Mouse (Mus musculus): ENCODE data around the gene Clec4g. TPM values are rescaled to one million over a fixed set of nuclear protein-coding genes. Genes with fewer than 3 reads are reported as not detected.
"Not testable (repeated sequence)": the region's sequence is repeated elsewhere in the genome, so short reads cannot be mapped to it uniquely, and the experiment has no call there.

Clec4g gene
- not detected for total RNA-seq (2021)
- long read RNA-seq, experiment 1, result 0 reads
- long read RNA-seq, experiment 2, result 0 reads

DNA sequence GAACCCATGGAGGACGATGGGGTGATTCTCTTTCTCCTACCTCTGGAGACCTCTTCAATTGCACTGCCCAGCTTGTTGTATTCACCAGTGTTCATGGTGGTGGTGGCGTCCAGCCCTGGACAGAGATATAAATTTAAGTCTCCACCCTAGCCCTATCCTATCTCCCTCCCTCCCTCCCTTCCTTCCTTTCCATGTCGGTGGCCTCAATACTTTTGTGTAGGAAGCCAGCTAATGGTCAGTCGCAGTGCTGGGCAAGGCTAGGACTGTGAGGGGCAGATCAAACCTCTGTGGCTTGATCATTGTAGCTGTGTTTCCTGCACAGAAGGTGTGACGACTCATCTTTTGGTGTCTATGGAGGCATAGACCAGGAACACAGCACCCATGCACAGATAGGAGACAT, at the start of gene Clec4g:
Gene Clec4g (minus strand): TSS at position 101 of the 400 bp plus-strand sequence.
- intact Hi-C loops (cut with DNase I), result no loop called here
- no peak for DNase-seq

DNA sequence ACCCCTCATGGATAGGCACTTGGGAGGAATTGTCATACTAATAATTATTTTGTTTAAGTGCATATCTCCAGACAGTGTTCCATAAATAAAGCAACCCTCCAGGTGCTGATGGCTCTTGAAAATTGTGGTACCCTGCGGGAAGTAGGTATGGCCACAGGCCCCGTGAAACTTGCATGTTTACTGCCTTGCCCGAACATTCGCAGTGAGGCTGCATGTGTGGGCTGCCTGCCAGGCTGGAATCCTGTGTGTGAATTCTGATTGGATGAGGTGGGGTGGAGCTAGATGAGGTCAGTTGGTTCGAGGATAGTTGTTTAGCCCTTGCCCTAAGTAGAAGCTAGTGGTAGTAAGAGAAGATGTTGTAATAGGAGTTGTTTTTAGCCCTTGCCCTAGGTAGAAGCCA, 48.2 kb upstream of the Clec4g start:
- DNase-seq; intact Hi-C loops (cut with DNase I): not testable (repeated sequence)

DNA sequence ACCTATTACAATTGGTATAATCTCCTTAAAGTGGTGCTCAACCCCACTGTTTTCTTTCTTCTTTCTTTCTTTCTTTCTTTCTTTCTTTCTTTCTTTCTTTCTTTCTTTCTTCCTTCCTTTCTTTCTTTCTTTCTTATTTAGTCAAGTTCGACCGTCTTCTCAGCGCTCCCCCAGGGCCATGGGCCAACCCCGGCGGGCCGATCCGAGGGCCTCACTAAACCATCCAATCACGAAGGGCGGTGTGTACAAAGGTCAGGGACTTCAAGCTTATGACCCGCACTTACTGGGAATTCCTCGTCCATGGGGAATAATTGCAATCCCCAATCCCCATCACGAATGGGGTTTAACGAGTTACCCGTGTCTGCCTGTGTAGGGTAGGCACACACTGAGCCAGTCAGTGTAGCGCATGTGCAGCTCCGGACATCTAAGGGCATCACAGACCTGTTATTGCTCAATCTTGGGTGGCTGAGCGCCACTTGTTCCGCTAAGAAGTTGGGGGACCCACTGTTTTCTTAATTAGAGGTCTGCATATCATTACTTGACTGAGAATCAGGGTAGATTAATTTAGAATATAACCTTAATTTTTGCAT, 33.9 kb upstream of the Clec4g start:
- DNase-seq, result peak in 1 of 2 experiments; percentile 46
- intact Hi-C loops (cut with DNase I), result no loop called here

DNA sequence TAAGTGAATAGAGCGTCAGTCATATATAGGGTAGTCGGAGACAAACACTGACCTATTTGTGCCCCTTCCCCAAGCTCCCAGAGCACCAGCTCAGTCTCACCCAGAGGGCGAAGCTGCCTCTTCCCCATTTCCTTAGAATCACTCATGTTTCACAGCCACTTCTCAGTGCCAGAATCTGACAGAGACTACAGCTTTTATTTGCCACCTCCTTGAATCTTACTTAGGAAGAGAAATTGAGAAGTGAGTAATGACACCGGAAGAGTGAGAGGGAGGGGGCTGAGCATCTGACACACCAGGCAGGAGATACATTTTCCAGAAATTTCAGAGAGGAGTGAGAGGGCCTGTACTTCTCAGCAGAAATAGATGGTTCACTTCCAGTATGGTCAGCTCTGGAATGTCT, 28.3 kb upstream of the Clec4g start, which contains the start of gene Cd209a:
Gene Cd209a (minus strand): TSS at position 224 of the 400 bp plus-strand sequence.
- intact Hi-C loops (cut with DNase I), result no loop called here
- DNase-seq, result no peak

DNA sequence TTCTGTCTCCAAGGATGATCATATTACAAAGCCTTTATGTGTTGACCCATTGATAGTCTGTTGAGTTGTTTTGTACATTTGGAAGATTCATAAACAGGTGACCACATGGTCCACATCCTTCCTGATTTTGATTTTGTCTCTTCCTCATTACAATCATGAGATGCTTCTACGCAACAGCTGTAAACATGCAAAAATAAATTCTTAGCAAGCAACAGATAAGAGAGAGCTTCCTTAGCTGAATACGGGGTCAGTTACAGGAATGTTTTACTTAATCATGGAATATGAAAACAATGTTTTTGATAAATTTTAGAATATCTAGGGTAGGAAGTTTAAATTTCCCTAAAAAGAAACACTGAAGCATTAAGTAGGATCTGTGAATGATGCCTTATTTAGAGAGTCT, 16.5 kb upstream of the Clec4g start:
- intact Hi-C loops (cut with DNase I), result no loop called here
- no peak for DNase-seq

DNA sequence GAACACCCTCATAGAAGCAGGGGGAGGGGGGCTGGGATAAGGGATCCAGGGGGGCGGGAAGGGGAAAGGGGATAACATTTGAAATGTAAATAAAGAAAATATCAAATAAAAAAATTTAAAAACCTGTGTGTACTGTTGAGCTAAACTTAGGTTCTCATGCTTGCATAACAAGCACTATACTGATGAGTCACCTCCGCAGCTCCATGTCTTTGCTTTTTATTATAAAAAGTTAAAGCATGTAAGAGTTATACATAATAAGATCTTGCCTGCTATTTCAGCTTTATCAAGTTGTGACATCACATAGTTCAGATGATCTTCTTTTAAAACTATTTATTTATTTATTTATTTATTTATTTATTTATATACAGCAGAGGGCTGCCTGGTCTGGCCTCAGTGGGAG, 15.1 kb upstream of the Clec4g start:
- no peak for DNase-seq
- intact Hi-C loops (cut with DNase I), result no loop called here

DNA sequence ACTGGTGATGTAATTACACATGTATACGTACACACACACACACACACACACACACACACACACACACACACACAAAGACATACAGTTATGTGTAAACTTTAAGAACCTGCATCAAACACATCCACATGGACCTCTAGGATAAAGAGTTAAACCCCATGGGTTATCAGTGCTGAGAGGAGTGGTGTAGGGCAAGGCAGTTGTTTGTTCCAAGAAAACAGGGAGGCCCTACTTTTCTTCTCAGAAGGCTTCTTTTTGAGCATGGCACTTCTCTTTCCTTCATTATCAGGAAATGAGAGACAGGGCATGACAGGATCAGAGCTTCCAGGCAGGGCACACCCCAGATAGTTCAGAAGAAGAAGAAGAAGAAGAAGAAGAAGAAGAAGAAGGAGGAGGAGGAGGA, 13.6 kb upstream of the Clec4g start:
- intact Hi-C loops (cut with DNase I), result no loop called here
- no peak for DNase-seq

DNA sequence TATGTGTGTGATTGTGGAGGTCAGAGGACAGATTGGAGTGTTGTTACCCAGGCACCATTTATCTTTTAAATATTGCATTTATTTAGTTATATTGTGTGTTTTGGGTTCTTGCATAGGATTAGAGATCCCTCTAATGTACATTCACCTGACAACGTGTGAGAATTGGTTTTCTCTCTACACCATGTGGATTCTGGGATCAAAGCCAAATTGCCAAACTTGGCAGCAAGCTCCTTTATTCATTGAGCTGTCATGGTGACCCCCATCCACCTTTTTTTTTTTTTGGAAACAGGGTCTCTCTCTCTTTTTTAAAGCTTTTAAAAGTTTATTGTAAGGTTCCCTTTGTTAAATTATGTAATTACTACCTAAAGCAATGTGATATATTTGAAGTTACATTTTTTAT, 590 bp upstream of the Clec4g start:
- no peak for DNase-seq
- intact Hi-C loops (cut with DNase I), result no loop called here

DNA sequence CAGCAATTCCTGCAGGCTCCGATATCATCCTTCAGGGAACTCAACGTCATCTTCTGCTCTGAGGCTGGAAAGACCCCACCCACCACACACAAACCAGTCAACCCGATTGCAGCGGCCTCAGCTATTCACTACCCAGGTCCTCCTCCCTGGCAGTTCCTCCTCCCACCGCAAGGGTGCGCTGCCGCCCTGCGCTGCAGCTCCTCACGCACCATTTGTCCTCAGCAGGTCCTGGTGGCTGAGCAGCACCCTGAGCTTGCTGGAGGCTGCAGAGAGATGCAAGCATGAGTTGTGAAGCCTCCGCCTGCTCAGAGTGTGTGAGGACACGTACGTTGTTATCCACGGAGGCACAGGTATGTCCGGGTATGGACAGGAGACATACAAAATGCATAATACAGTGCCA, 1.9 kb downstream of the Clec4g start:
- intact Hi-C loops (cut with DNase I), result loop anchor here (10.0 kb wide), 1 partner anchor 236 kb away; the partner anchor contains the start of gene Cd209c
- peak; percentile 31 to 56 for DNase-seq

DNA sequence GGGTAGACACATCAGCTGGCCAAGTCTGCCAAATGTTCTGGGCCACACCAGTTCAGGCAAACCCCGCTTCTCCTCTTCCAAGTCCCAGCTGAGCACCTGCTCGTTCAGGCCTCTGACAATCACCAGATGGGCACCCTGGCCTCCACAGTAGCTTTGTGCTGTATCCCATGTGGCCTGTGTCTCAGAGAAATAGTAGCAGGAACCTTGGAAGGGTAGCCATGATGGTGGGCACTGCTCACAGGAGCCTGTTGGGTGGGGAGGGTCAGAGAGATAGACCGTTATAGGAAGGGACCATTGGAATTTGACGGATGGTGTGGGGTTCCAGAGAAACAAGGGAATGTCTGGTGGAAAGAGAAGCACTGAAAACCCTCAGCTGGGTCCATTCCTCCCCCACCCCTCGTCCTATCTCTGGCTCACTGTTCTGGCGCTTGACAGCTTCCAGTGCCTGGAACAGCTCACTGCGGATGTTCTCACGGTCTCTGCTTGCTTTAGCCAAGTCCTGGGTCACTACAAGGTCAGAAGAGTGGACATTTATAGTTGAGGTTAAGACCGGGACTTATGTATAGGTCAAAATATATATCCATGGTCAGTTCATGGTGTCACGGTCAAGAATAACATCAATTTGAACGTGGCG, 3.0 kb downstream of the Clec4g start:
- intact Hi-C loops (cut with DNase I), result loop anchor here (10.0 kb wide), 1 partner anchor 237 kb away; the partner anchor contains the start of gene Cd209c
- no peak for DNase-seq

DNA sequence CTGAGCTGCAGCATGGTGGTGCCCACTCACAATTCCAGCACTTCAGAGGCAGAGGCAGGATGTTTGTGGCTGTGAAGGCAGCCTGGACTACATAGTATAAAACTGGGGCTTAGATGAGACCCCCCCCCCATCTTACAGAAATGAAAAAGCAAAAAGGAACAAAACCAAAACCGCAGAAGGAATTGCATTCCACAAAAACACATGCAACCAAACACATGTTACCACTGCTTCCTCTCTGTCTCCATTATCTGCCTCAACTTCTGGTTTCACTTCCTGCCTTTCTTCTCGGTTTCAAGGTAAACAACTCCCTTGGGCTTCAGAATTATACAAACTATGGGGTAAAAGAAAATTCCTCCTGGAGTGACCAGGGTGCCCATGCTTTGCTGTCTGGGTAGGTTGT, 8.8 kb downstream of the Clec4g start:
- DNase-seq, result no peak
- intact Hi-C loops (cut with DNase I), result loop anchor here (10.0 kb wide), 1 partner anchor 243 kb away; the partner anchor contains the start of gene Cd209c

DNA sequence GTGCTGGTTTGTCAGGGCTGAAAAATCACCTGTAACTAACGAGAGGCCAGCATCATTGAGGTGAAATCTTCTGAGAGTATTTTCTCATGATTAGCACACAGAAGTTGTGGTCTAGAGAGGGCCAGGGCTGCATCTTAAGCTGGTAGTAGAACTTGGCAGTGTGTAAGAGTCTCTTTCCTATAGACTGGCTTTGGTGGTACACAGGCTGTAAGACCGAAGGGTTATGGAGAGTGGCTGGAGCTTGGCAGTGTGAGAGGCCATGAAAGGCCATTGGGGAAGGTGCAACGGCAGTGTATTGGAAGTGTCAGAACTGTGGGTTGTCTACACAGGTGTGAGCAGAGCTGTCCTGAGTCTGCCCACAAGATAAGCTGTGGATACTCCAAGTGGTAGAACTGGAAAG, 10.1 kb downstream of the Clec4g start:
- intact Hi-C loops (cut with DNase I), result loop anchor here (10.0 kb wide), 1 partner anchor 244 kb away; the partner anchor contains the start of gene Cd209c
- DNase-seq, result no peak

DNA sequence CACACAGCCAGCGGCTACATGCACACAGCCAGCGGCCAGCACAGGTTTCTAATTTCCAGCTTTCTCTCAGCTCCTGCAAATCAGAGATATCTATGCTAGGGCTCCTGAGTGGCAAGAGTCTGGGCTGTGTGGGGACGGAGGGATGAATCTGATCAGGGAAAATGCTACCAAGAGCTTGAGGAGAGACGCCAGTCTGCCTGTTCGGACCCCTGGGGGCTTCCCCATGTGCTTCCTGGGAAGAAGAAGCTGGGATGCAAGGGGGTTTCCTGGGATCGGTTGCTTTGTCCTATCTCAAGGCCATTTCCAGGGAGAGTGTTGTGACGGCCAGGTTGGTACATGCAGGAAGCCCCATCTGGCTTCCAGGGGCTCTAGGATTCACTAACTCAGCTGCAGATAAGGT, 12.8 kb downstream of the Clec4g start:
- intact Hi-C loops (cut with DNase I), result no loop called here
- DNase-seq, result no peak

DNA sequence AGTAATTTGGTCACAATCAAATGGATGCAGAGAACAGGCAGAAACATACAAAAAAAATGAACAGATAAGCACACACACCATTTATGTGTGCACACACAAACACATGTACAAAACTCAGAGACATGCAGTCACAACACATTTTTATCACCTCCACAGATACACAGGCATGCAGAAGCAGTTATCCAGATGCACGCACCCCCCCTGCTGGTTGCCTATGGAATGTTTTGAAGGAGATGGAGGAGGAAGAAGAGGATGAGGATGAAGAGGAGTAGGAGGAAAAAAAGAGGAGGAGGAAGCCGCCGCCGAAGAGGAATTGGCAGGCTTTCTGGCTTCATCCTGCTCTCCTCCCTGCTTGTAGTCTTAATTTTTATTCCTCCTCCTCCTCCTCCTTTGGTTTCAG, 14.7 kb downstream of the Clec4g start:
- intact Hi-C loops (cut with DNase I), result no loop called here
- DNase-seq, result no peak

DNA sequence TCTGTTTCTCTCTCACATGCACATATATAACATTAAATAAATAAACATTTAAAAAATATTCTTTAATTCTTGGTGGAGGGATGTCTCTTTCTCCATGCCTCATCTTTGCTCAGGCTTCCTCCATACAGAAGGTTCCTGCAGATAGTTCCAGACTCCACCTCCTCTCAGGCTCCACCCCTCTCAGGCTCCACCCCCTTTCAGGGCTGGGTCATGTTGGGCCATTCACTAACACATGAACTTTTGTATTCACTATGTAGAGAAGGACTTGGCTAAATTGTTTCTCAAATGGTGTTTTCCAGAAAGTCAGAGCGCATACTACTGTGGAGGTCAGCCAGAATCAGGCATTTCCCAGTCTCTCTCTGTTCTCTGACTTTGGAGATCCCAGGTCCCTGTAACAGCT, 19.0 kb downstream of the Clec4g start:
- intact Hi-C loops (cut with DNase I), result no loop called here
- DNase-seq, result no peak

DNA sequence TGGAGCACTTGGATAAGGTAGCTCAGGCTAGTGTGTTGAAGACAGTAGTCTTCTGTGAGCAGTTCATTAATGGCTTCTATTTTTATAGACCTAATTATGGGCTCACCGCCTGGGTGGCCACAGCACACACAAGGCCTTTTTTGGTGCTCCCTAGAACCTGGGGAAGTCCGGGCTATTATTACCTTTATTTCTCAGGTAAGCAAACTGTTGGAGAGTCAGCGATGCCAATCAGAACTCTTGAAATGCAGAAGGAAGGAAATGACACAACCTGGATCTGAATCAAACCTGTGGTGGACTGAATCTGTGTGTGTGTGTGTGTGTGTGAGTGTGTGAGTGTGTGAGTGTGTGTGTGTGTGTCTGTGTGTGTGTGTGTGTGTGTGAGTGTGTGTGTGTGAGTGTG, 26.3 kb downstream of the Clec4g start, which contains the start of gene Fcer2a:
Gene Fcer2a (minus strand): TSS at position 55 of the 400 bp plus-strand sequence.
- no peak for DNase-seq
- intact Hi-C loops (cut with DNase I), result no loop called here

DNA sequence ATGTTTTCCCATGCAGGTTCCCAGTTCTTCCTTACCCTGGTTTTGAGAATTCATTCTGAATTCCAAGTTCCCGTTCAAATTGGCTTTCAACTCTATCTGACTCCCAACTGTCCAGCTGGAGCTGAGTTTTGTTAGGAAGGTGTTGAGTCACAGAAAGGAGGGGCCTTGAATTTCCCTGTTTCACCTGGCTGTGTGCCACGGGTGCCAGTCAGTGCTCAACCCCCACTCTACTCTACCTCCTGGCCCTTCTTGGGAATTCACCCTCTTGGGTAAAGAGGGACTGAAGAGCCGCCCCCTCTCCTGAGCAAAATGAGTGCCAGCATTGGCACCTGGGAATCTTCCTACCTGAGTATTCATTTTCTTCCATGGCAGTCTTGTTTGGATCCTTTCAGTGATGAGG, 29.7 kb downstream of the Clec4g start:
- intact Hi-C loops (cut with DNase I), result no loop called here
- peak in 1 of 2 experiments; percentile 1 for DNase-seq

DNA sequence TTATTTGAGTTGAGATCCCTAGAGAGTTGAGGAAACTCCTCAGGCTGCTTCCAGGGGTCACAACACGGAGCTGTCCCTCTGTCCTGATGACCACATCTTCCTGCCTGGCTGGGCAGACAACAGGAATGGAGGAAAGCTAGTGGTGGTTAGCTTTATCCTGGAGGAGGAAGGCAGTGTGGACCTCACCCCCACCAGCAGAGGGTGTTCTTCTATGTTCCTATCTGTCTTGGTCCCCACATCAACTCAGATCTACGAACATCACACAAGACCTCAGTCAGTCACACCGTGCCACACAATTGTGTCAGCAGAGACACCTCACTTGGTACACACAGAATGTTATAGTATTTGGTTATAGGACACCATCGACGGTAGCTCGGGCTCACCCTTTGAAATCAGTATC, 32.9 kb downstream of the Clec4g start:
- intact Hi-C loops (cut with DNase I), result no loop called here
- DNase-seq, result peak in 1 of 2 experiments; percentile 4

DNA sequence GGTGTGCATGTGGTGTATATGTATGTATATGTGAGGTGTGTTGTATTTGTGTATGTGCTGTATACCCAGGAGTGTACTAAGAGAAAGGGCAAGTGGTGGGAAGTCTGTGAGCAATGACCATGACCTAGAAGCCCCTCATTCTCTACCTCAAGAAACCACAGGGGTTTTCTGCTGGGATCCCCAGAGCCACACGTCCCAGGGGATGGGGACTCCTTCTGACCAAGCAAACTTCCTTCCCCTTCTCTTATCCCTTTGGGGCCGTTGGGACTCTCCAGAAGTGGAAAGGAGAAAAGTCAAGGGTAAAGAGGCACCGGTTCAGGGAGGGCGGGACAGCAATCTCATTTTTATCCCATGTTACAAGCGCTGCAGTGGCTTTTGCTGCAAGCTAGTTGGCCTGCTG, 35.0 kb downstream of the Clec4g start:
- intact Hi-C loops (cut with DNase I), result no loop called here

DNA sequence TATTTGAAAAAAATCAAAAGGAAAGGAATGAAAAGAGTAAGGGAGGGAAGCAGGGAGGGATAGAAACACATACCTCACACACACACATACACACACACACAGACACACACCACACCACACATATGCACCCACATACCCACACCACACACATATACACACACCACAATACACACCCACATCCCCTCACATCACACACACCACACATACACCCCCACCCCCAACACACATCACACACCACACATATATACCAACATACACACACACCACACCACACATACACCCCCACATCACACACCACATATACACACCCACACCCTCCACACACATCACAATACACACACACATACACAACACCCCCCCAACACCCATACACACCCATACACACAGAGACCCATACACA, 35.9 kb downstream of the Clec4g start:
- intact Hi-C loops (cut with DNase I), result no loop called here
- DNase-seq, result peak in 1 of 2 experiments; percentile 3

More for the DNA sequence above, 35.0 kb downstream of the Clec4g start:
- no peak for DNase-seq

DNA sequence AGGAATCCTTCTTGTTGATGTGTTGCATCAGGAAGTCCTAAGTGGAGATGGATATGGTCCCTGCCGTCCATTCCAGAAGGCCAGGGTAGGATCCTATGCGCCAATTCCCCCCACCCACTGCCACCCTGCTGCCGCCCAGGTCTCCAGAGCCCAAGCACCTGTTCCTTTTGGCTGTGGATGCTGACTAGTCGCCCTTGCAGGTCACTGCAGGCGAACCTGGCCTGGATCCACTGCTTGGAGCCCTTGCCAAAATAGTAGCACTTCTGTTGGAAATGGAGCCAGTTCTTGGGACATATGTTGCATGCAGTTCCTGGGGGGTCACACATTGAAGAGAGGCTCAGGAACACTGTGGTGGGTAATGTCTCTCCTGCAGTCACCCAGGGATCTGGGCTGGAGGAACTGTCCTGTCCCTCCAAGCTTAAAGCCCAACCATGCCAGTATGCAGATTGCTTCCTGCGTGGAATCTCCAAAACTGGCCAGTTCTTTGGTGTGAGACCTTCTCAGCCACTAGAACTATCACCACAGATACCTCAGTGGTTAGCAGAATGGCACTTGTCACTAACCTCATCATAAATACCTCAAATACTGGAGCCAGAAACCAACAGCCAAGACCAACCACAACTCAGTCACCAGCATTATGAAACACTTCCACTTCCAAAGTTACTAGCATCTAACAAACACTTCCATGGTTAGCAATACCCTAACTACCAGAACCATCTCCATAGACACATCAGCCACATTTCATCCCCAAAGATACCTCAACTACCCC, 36.9 kb downstream of the Clec4g start:
- peak; percentile 12 to 15 for DNase-seq

More for the DNA sequence above, 36.9 kb downstream of the Clec4g start:
- intact Hi-C loops (cut with DNase I), result no loop called here

Data from gastrocnemius, postnatal 36 days (tissue).